Mouse (Mus musculus): Measurements from ENCODE around the gene Tas2r117. TPM values are rescaled to one million over a fixed set of nuclear protein-coding genes. Genes with fewer than 3 reads are reported as not detected.
A peak's percentile ranks its signal among the peaks of the same experiment; 100 is the strongest.

Tas2r117 gene
- not detected in 2 replicates for polyA plus RNA-seq (2014; fragmentation: Nextera tagmentation; extraction: Ambion mirVana)

GRCm38 (mm10) chr6:132802518-132802917 is at the start of gene Tas2r117:
Tas2r117 (plus strand) TSS chr6:132802818.
- Histone ChIP-seq H3K4me2 (replicated peaks; ENCODE audit: low read depth, low read length) (no peak within 1 kb of the TSS), H3K4me3 (ENCODE audit: low read depth, low read length) (no peak within 1 kb of the TSS), H3K36me3 (ENCODE audit: control insufficient read depth, insufficient read depth, low read length) (no peaks in the 10 kb centered on the region), H3K4me1 (replicated peaks; ENCODE audit: control insufficient read depth, insufficient read depth, low read length) (no peaks in the 10 kb centered on the region), H3K9ac (ENCODE audit: low read depth, low read length) (no peak within 1 kb of the TSS), H3K27me3 (ENCODE audit: control insufficient read depth, insufficient read depth, low read length) (no peaks in the 10 kb centered on the region), H3K27ac (ENCODE audit: low read depth, low read length) (no peak within 1 kb of the TSS), H3K9me3 (ENCODE audit: control insufficient read depth, low read length) (no peaks in the 10 kb centered on the region)
- no peak for DNase-seq (ENCODE audit: low spot score)
- 77% methylated on average over 1 of the region's 1 CpGs for WGBS
- no peak for ATAC-seq (ENCODE audit: low FRiP score)

GRCm38 (mm10) chr6:132754430-132754829 is 48.2 kb upstream of the Tas2r117 start, which contains the start of gene Tas2r124:
Tas2r124 (plus strand) TSS chr6:132754730.
- no peak within 1 kb of the TSS for H3K9ac ChIP-seq (ENCODE audit: low read depth, low read length)
- H3K36me3 ChIP-seq (ENCODE audit: control insufficient read depth, insufficient read depth, low read length): no peaks in the 10 kb centered on the region
- no peaks in the 10 kb centered on the region for H3K9me3 ChIP-seq (ENCODE audit: control insufficient read depth, low read length)
- no peaks in the 10 kb centered on the region for H3K4me1 ChIP-seq (replicated peaks; ENCODE audit: control insufficient read depth, insufficient read depth, low read length)
- no peak within 1 kb of the TSS for H3K4me3 ChIP-seq (ENCODE audit: low read depth, low read length)
- no peaks in the 10 kb centered on the region for H3K27me3 ChIP-seq (ENCODE audit: control insufficient read depth, insufficient read depth, low read length)
- WGBS: 97% methylated on average over 1 of the region's 1 CpGs
- no peak within 1 kb of the TSS for H3K4me2 ChIP-seq (replicated peaks; ENCODE audit: low read depth, low read length)
- DNase-seq (ENCODE audit: low spot score) (no peak), ATAC-seq (ENCODE audit: low FRiP score) (no peak)
- no peak within 1 kb of the TSS for H3K27ac ChIP-seq (ENCODE audit: low read depth, low read length)

DNA sequence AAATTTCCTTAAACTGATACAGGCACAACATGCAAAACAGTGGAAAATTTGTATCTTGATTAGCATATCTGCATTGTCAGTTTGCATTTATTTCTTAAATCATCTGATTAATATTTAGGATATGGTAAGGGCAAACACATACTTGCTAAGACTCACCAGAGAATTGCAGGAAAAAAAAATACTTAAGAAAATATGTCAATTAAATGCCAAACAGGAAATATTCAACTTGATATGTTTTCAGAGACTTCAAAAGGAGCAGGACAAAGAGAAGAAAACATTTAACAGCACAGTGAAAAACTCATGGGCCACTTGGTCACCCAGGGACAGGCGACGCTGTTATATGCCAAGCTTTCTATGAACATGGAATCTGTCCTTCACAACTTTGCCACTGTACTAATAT is 40.8 kb upstream of the Tas2r117 start, which contains the start of gene Tas2r102:
Gene Tas2r102 (plus strand): TSS at position 301 of the 400 bp plus-strand sequence.
- 84% methylated on average over 2 of the region's 2 CpGs for WGBS

GRCm38 (mm10) chr6:132778062-132778461 is 24.6 kb upstream of the Tas2r117 start, which contains the start of gene Tas2r136:
Tas2r136 (minus strand) TSS chr6:132778162.
- H3K27ac ChIP-seq (ENCODE audit: low read depth, low read length): no peak within 1 kb of the TSS
- H3K9ac ChIP-seq (ENCODE audit: low read depth, low read length): no peak within 1 kb of the TSS
- H3K4me1 ChIP-seq (replicated peaks; ENCODE audit: control insufficient read depth, insufficient read depth, low read length): no peaks in the 10 kb centered on the region
- H3K27me3 ChIP-seq (ENCODE audit: control insufficient read depth, insufficient read depth, low read length): no peaks in the 10 kb centered on the region
- no peaks in the 10 kb centered on the region for H3K36me3 ChIP-seq (ENCODE audit: control insufficient read depth, insufficient read depth, low read length)
- no peak within 1 kb of the TSS for H3K4me2 ChIP-seq (replicated peaks; ENCODE audit: low read depth, low read length)
- no peak within 1 kb of the TSS for H3K4me3 ChIP-seq (ENCODE audit: low read depth, low read length)
- no peaks in the 10 kb centered on the region for H3K9me3 ChIP-seq (ENCODE audit: control insufficient read depth, low read length)
- ATAC-seq (ENCODE audit: low FRiP score) (no peak), DNase-seq (ENCODE audit: low spot score) (no peak)

More for the DNA sequence above, 40.8 kb upstream of the Tas2r117 start, which contains the start of gene Tas2r102:
- Histone ChIP-seq H3K4me1 (replicated peaks; ENCODE audit: control insufficient read depth, insufficient read depth, low read length) (no peaks in the 10 kb centered on the region), H3K9me3 (ENCODE audit: control insufficient read depth, low read length) (no peaks in the 10 kb centered on the region), H3K4me2 (replicated peaks; ENCODE audit: low read depth, low read length) (no peak within 1 kb of the TSS), H3K4me3 (ENCODE audit: low read depth, low read length) (no peak within 1 kb of the TSS), H3K9ac (ENCODE audit: low read depth, low read length) (no peak within 1 kb of the TSS), H3K27me3 (ENCODE audit: control insufficient read depth, insufficient read depth, low read length) (no peaks in the 10 kb centered on the region), H3K27ac (ENCODE audit: low read depth, low read length) (no peak within 1 kb of the TSS), H3K36me3 (ENCODE audit: control insufficient read depth, insufficient read depth, low read length) (no peaks in the 10 kb centered on the region)
- DNase-seq (ENCODE audit: low spot score) (no peak), ATAC-seq (ENCODE audit: low FRiP score) (no peak)

GRCm38 (mm10) chr6:132795393-132795792 is 7.2 kb upstream of the Tas2r117 start:
- DNase-seq (ENCODE audit: low spot score) (peak; percentile 36), ATAC-seq (ENCODE audit: low FRiP score) (no peak)
- Histone ChIP-seq H3K9me3 (ENCODE audit: control insufficient read depth, low read length) (no peaks in the 10 kb centered on the region), H3K36me3 (ENCODE audit: control insufficient read depth, insufficient read depth, low read length) (no peaks in the 10 kb centered on the region), H3K4me1 (replicated peaks; ENCODE audit: control insufficient read depth, insufficient read depth, low read length) (no peaks in the 10 kb centered on the region), H3K4me3 (ENCODE audit: low read depth, low read length) (no peak overlapping the region), H3K27me3 (ENCODE audit: control insufficient read depth, insufficient read depth, low read length) (no peaks in the 10 kb centered on the region), H3K27ac (ENCODE audit: low read depth, low read length) (no peak overlapping the region), H3K9ac (ENCODE audit: low read depth, low read length) (no peak overlapping the region), H3K4me2 (replicated peaks; ENCODE audit: low read depth, low read length) (no peak overlapping the region)
- WGBS: 15% methylated on average over 1 of the region's 1 CpGs

GRCm38 (mm10) chr6:132846842-132847241 is 44.2 kb downstream of the Tas2r117 start, which contains the start of gene Tas2r123:
Tas2r123 (plus strand) TSS chr6:132847142.
- no peak within 1 kb of the TSS for H3K9ac ChIP-seq (ENCODE audit: low read depth, low read length)
- no peak within 1 kb of the TSS for H3K4me3 ChIP-seq (ENCODE audit: low read depth, low read length)
- H3K4me1 ChIP-seq (replicated peaks; ENCODE audit: control insufficient read depth, insufficient read depth, low read length): no peaks in the 10 kb centered on the region
- H3K27me3 ChIP-seq (ENCODE audit: control insufficient read depth, insufficient read depth, low read length): no peaks in the 10 kb centered on the region
- 86% methylated on average over 1 of the region's 1 CpGs for WGBS
- no peak for DNase-seq (ENCODE audit: low spot score)
- no peak within 1 kb of the TSS for H3K4me2 ChIP-seq (replicated peaks; ENCODE audit: low read depth, low read length)
- H3K9me3 ChIP-seq (ENCODE audit: control insufficient read depth, low read length): no peaks in the 10 kb centered on the region
- no peaks in the 10 kb centered on the region for H3K36me3 ChIP-seq (ENCODE audit: control insufficient read depth, insufficient read depth, low read length)
- H3K27ac ChIP-seq (ENCODE audit: low read depth, low read length): no peak within 1 kb of the TSS
- no peak for ATAC-seq (ENCODE audit: low FRiP score)

Other genes starting within 250 kb of the Tas2r117 start
- gene Prh1, start 233.0 kb upstream of the Tas2r117 start, polyA plus RNA-seq (2014; fragmentation: Nextera tagmentation; extraction: Ambion mirVana): not detected in 2 replicates
- not detected in 2 replicates for gene Prp2, start 206.9 kb upstream of the Tas2r117 start, polyA plus RNA-seq (2014; fragmentation: Nextera tagmentation; extraction: Ambion mirVana)
- not detected in 2 replicates for gene A630073D07Rik, start 151.3 kb upstream of the Tas2r117 start, polyA plus RNA-seq (2014; fragmentation: Nextera tagmentation; extraction: Ambion mirVana)
- not detected in 2 replicates for gene Tas2r120, start 145.9 kb upstream of the Tas2r117 start, polyA plus RNA-seq (2014; fragmentation: Nextera tagmentation; extraction: Ambion mirVana)
- not detected in 2 replicates for gene Tas2r121, start 101.8 kb upstream of the Tas2r117 start, polyA plus RNA-seq (2014; fragmentation: Nextera tagmentation; extraction: Ambion mirVana)
- gene Tas2r122, start 90.9 kb upstream of the Tas2r117 start, polyA plus RNA-seq (2014; fragmentation: Nextera tagmentation; extraction: Ambion mirVana): not detected in 2 replicates
- gene Tas2r115, start 64.8 kb upstream of the Tas2r117 start, polyA plus RNA-seq (2014; fragmentation: Nextera tagmentation; extraction: Ambion mirVana): not detected in 2 replicates
- gene Tas2r124, start 48.1 kb upstream of the Tas2r117 start, polyA plus RNA-seq (2014; fragmentation: Nextera tagmentation; extraction: Ambion mirVana): not detected in 2 replicates
- not detected in 2 replicates for gene Tas2r102, start 40.7 kb upstream of the Tas2r117 start, polyA plus RNA-seq (2014; fragmentation: Nextera tagmentation; extraction: Ambion mirVana)
- not detected in 2 replicates for gene Tas2r136, start 24.7 kb upstream of the Tas2r117 start, polyA plus RNA-seq (2014; fragmentation: Nextera tagmentation; extraction: Ambion mirVana)
- gene Tas2r123, start 44.3 kb downstream of the Tas2r117 start, polyA plus RNA-seq (2014; fragmentation: Nextera tagmentation; extraction: Ambion mirVana): not detected in 2 replicates
- not detected in 2 replicates for gene Tas2r116, start 52.6 kb downstream of the Tas2r117 start, polyA plus RNA-seq (2014; fragmentation: Nextera tagmentation; extraction: Ambion mirVana)
- gene Tas2r110, start 65.2 kb downstream of the Tas2r117 start, polyA plus RNA-seq (2014; fragmentation: Nextera tagmentation; extraction: Ambion mirVana): not detected in 2 replicates
- not detected in 2 replicates for gene Tas2r113, start 90.2 kb downstream of the Tas2r117 start, polyA plus RNA-seq (2014; fragmentation: Nextera tagmentation; extraction: Ambion mirVana)
- gene Tas2r125, start 106.8 kb downstream of the Tas2r117 start, polyA plus RNA-seq (2014; fragmentation: Nextera tagmentation; extraction: Ambion mirVana): not detected in 2 replicates
- not detected in 2 replicates for gene Tas2r129, start 148.3 kb downstream of the Tas2r117 start, polyA plus RNA-seq (2014; fragmentation: Nextera tagmentation; extraction: Ambion mirVana)
- not detected in 2 replicates for gene Tas2r131, start 155.1 kb downstream of the Tas2r117 start, polyA plus RNA-seq (2014; fragmentation: Nextera tagmentation; extraction: Ambion mirVana)
- gene Tas2r109, start 178.1 kb downstream of the Tas2r117 start, polyA plus RNA-seq (2014; fragmentation: Nextera tagmentation; extraction: Ambion mirVana): not detected in 2 replicates
- gene Tas2r103, start 234.3 kb downstream of the Tas2r117 start, polyA plus RNA-seq (2014; fragmentation: Nextera tagmentation; extraction: Ambion mirVana): not detected in 2 replicates

Data from hindbrain, embryonic 11.5 days (tissue).